Mouse (Mus musculus) thymus, adult 2 months (tissue): ENCODE measurements around the gene Shisal2a. TPM values are rescaled to one million over a fixed set of nuclear protein-coding genes. Genes with fewer than 3 reads are reported as not detected.
"Not testable (repeated sequence)": the region's sequence is repeated elsewhere in the genome, so short reads cannot be mapped to it uniquely, and the experiment has no call there.

Experiments
- DNase-seq: peaks from one replicate; pipeline ENCODE4 v3.0.0; 2021
- H3K27ac ChIP-seq: fragments of 200-500 bp; 2 replicates; pipeline ENCODE4 v1.5.1; 2012; ENCODE audit warnings: low read length, control low read depth; ENCODE audit not compliant: control insufficient read depth, insufficient read depth
- H3K27me3 ChIP-seq: fragments of 200-500 bp; 2 replicates; pipeline ENCODE4 v1.6.1; 2012; ENCODE audit warnings: mild to moderate bottlenecking, low read length, moderate library complexity, mixed read lengths; ENCODE audit not compliant: control insufficient read depth, insufficient read depth
- H3K36me3 ChIP-seq: fragments of 200-500 bp; 2 replicates; pipeline ENCODE4 v1.6.1; 2012; ENCODE audit warnings: mild to moderate bottlenecking, low read length, moderate library complexity; ENCODE audit not compliant: control insufficient read depth, insufficient read depth
- H3K4me1 ChIP-seq: fragments of 200-500 bp; replicated peaks from 2 replicates; pipeline ENCODE4 v1.6.1; 2012; ENCODE audit warnings: low read length; ENCODE audit not compliant: control insufficient read depth, insufficient read depth
- H3K4me3 ChIP-seq: fragments of 200-500 bp; 2 replicates; pipeline ENCODE4 v1.5.1; 2012; ENCODE audit warnings: mild to moderate bottlenecking, low read length, control low read depth, moderate library complexity; ENCODE audit not compliant: control insufficient read depth, insufficient read depth
- CTCF ChIP-seq: fragments of 200-500 bp; IDR thresholded peaks from 2 replicates; pipeline ENCODE4 v1.5.1; 2012; ENCODE audit warnings: mild to moderate bottlenecking, control low read depth, low read length, moderate library complexity, borderline replicate concordance; ENCODE audit not compliant: control insufficient read depth, poor library complexity, insufficient read depth; ENCODE audit errors: extremely low read depth
- POLR2A ChIP-seq: fragments of 200-500 bp; IDR thresholded peaks from 2 replicates; pipeline ENCODE4 v1.6.1; 2012; ENCODE audit warnings: mild to moderate bottlenecking, low read length, control low read depth, moderate library complexity; ENCODE audit not compliant: control insufficient read depth, poor library complexity, insufficient read depth; ENCODE audit errors: extremely low read depth
- WGBS: fragments of 180-500 bp; shearing (Covaris S2); methylation state at CpG from one replicate; pipeline ENCODE4 v1.1.7; 2018; 5-methylcytosine and 5-hydroxymethylcytosine counted together
- polyA plus RNA-seq: library from polyadenylated mRNA; depleted of rRNA; stranded (reverse); fragments of >200 nt; gene quantifications from 2 replicates; pipeline ENCODE4 v1.2.3, GENCODE M21; 2012

The Shisal2a gene
- polyA plus RNA-seq, 1 experiment, result not detected

DNA sequence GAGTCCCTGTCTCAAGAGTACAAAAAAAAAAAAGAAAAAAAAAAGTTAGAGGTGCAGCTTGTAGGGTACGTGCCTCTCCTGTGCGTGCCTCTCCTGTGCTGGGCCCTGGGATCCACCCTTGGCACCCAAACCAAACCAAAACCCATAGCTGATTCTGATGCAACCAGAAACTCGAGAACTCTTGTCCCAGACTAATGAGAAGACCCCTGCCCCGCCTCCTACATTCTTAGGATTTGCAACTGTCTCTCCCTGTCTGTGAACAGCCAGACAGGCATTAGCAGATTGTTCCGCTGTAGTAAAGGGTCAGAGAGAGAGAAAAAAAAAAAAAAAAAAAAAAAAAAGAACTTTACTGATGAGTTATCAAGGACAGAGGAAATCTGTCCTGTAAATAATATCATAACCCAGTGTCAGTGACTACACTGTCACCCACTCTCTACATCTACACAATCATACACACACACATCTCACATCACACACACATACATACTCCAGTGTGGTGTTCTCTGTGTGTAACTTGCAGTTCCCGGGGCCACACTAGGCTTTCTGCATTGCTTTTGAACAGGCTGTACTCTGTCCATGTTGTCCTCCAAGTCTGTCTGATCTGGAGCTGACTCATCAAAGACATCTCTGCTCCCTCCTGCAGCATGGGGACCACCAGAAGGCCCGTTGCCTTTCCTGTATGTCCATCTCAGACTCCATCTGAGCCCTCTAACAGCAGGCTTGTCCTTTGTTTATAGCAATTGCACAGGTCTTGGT is 19.6 kb downstream of the Shisal2a start:
- Histone ChIP-seq H3K27me3 (no peaks in the 10 kb centered on the region), H3K36me3 (no peaks in the 10 kb centered on the region), H3K4me1 (peaks cover 6% of the 10 kb centered on the region), H3K27ac (no peak overlapping the region), H3K4me3 (no peak overlapping the region)
- TF ChIP-seq POLR2A, result no peak
- no peak for TF ChIP-seq CTCF
- no peak for DNase-seq
- WGBS, result 84% methylated on average over 7 of the region's 7 CpGs

GRCm38 (mm10) chr4:108362321-108363261 is 20.6 kb downstream of the Shisal2a start:
- Histone ChIP-seq H3K27me3 (no peaks in the 10 kb centered on the region), H3K36me3 (no peaks in the 10 kb centered on the region), H3K4me3 (no peak overlapping the region), H3K27ac (no peak overlapping the region), H3K4me1 (peaks cover 6% of the 10 kb centered on the region)
- no peak for DNase-seq
- TF ChIP-seq POLR2A, result no peak
- TF ChIP-seq CTCF, result no peak
- 85% methylated on average over 18 of the region's 18 CpGs for WGBS

DNA sequence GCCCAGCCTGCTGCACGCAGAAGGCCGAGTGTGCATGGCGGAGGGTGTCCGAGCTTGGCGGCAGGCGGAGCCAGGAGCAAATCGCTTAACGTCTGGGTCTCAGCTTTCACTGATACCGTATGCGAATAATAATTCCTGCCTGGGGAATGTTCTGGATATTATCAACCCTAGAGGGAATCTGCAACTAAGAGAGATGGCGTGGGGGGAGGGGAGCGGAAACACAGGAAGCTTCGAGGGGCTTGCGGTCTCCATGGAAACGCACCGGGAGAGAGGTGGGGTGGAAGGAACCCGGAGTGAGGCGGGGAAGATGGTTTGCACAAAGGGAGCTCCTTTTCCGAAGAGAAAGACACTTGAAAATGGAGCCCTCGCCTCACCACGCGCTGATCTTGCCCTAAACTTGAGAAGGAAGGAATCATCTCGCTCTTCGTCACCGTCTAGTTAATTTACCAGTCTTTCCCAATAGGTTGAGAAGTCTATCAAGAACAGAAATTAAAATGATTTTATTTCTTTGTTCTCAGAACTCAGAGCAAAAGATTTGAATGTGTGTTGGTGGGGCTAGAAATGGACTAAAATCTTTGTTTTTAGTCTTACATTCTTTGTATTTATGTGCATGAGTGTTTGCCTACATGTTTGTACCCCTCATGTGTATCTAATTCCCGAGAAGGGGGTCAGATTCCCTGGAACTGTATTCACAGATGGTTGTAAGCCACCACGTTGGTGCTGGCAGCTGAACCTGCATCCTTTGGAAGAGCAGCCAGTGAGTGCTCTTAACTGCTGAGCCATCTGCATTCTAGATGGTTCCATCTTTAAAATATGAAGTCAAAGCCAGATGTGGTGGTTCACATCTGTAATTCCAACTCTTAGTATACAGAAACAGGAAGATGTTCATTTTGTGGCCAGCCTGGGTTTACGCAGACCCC is 22.8 kb downstream of the Shisal2a start:
- Histone ChIP-seq H3K27ac (no peak overlapping the region), H3K27me3 (no peaks in the 10 kb centered on the region), H3K4me1 (peaks cover 6% of the 10 kb centered on the region), H3K4me3 (peak overlapping the region; percentile 2; the same call in 1 of the 2 replicates), H3K36me3 (no peaks in the 10 kb centered on the region)
- TF ChIP-seq CTCF (no peak), POLR2A (no peak)
- DNase-seq, result peak; percentile 36
- 23% methylated on average over 28 of the region's 28 CpGs for WGBS

DNA sequence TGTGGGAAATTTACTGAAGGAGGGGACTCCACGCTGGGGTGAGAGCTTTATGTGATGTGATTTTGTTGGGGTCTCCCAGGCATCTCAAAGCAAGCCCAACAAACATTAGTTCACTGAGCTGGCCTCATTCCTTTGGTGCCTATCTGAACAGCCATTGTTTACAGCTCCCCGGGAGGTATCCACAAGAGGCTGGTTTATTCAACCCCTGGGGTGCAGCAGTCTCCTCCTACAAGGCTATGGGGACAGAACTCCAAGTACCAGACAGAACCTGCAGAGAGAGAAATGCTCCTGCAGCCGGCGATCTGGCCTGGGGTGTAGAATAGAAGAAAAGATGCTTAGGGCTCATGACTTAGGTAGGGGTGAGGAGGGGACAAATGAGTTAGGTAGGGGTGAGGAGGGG is 24.7 kb downstream of the Shisal2a start:
- DNase-seq, result no peak
- TF ChIP-seq CTCF, result no peak
- no peak for TF ChIP-seq POLR2A
- Histone ChIP-seq H3K4me1 (peaks cover 6% of the 10 kb centered on the region), H3K4me3 (no peak overlapping the region), H3K36me3 (no peaks in the 10 kb centered on the region), H3K27ac (no peak overlapping the region), H3K27me3 (no peaks in the 10 kb centered on the region; the same call in 1 of the 2 replicates)
- 95% methylated on average over 4 of the region's 4 CpGs for WGBS

- Histone ChIP-seq H3K4me3 (no peak overlapping the region), H3K36me3 (no peaks in the 10 kb centered on the region), H3K27ac (no peak overlapping the region), H3K27me3 (no peaks in the 10 kb centered on the region; the same call in 1 of the 2 replicates), H3K4me1 (peaks cover 6% of the 10 kb centered on the region)
- TF ChIP-seq POLR2A (no peak), CTCF (no peak)
- no peak for DNase-seq
- 94% methylated on average over 8 of the region's 8 CpGs for WGBS
These were observed 25.7 kb downstream of the Shisal2a start for GRCm38 (mm10) chr4:108357458-108357857.

DNA sequence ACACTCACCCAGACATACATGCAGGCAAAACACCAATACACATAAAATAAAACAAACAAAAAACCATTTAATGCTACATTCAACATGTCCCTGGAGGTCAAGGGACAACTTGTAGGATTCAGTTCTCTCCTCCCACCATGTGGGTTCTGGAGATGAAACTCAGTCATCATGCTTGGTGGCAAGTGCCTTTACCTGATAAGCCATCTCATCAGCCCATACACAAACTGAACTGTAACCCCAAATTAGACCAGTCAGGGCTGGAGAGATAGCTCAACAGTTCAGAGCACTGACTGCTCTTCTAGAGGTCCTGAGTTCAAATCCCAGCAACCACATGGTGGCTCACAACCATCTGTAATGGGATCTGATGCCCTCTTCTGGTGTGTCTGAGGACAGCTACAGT is 29.6 kb downstream of the Shisal2a start:
- DNase-seq, H3K36me3 ChIP-seq, H3K27ac ChIP-seq, H3K4me1 ChIP-seq, H3K4me3 ChIP-seq, H3K27me3 ChIP-seq: not testable (repeated sequence)
